Mouse (Mus musculus) cerebellum, adult 2 months (tissue): ENCODE data around the gene Hsd3b6.

Source experiments
- CTCF ChIP-seq: fragments of 200-500 bp; IDR thresholded peaks from 2 replicates; pipeline ENCODE4 v1.5.1; 2011; ENCODE audit warnings: low read depth, mild to moderate bottlenecking, control low read depth, low read length, moderate library complexity, borderline replicate concordance; ENCODE audit not compliant: insufficient read depth
- POLR2A ChIP-seq: fragments of 200-500 bp; IDR thresholded peaks from 2 replicates; pipeline ENCODE4 v1.6.1; 2011; ENCODE audit warnings: low read length, control low read depth, borderline replicate concordance; ENCODE audit not compliant: insufficient read depth

GRCm38 (mm10) chr3:98756836-98757235 is 57.4 kb downstream of the Hsd3b6 start:
- no peak for TF ChIP-seq CTCF
- no peak for TF ChIP-seq POLR2A
